Mouse (Mus musculus) embryonic facial prominence, embryonic 10.5 days (tissue): ENCODE data around the gene S100a16. TPM values are rescaled to one million over a fixed set of nuclear protein-coding genes. Genes with fewer than 3 reads are reported as not detected.
A peak's percentile ranks its signal among the peaks of the same experiment; 100 is the strongest.

Experiments
- DNase-seq: peaks from one replicate; pipeline ENCODE4 v3.0.0-alpha.2; 2017; ENCODE audit warnings: low spot score
- H3K27ac ChIP-seq: fragments of 300-500 bp; sonication (generic); replicated peaks from 2 replicates; pipeline ENCODE4 v1.5.1; 2016; ENCODE audit warnings: mild to moderate bottlenecking
- H3K27me3 ChIP-seq: fragments of 300-500 bp; sonication (generic); replicated peaks from 2 replicates; pipeline ENCODE4 v1.6.1; 2016; ENCODE audit warnings: low read depth, mild to moderate bottlenecking; ENCODE audit not compliant: poor library complexity, severe bottlenecking
- H3K36me3 ChIP-seq: fragments of 300-500 bp; sonication (generic); replicated peaks from 2 replicates; pipeline ENCODE4 v1.6.1; 2016; ENCODE audit warnings: mild to moderate bottlenecking, moderate library complexity
- H3K4me1 ChIP-seq: fragments of 300-500 bp; sonication (generic); 2 replicates; pipeline ENCODE4 v1.6.1; 2016
- H3K4me3 ChIP-seq: fragments of 300-500 bp; sonication (generic); 2 replicates; pipeline ENCODE4 v1.5.1; 2016; ENCODE audit warnings: mild to moderate bottlenecking, moderate library complexity
- H3K9me3 ChIP-seq: fragments of 300-500 bp; sonication (generic); 2 replicates; pipeline ENCODE4 v1.6.1; 2016; ENCODE audit warnings: mild to moderate bottlenecking
- WGBS: fragments of 180-500 bp; shearing (Covaris S2); methylation state at CpG from one replicate; pipeline ENCODE4 v1.1.7; 2016; 5-methylcytosine and 5-hydroxymethylcytosine counted together
- polyA plus RNA-seq: library from polyadenylated mRNA; unstranded; fragments of >200 nt; fragmentation: Nextera tagmentation; extraction: Ambion mirVana; gene quantifications from 2 replicates; pipeline ENCODE4 v1.2.1, GENCODE M21; 2016

S100a16 gene
- polyA plus RNA-seq, 1 experiment from 2014 or later = 34.7 TPM

GRCm38 (mm10) chr3:90527291-90527873 is 9.7 kb upstream of the S100a16 start:
- no peak overlapping the region for H3K27ac ChIP-seq
- H3K9me3 ChIP-seq = no peaks in the 10 kb centered on the region
- no peak overlapping the region for H3K4me3 ChIP-seq
- no peak for DNase-seq
- 91% methylated on average over 7 of the region's 7 CpGs for WGBS
- H3K4me1 ChIP-seq = no peaks in the 10 kb centered on the region
- 0 out of 2 replicates have a peak, but pooled peaks cover 4% of the 10 kb centered on the region for H3K27me3 ChIP-seq
- no peaks in the 10 kb centered on the region for H3K36me3 ChIP-seq

GRCm38 (mm10) chr3:90531713-90532112 is 5.3 kb upstream of the S100a16 start:
- H3K36me3 ChIP-seq = no peaks in the 10 kb centered on the region
- no peaks in the 10 kb centered on the region for H3K9me3 ChIP-seq
- no peak overlapping the region for H3K27ac ChIP-seq
- 71% methylated on average over 5 of the region's 5 CpGs for WGBS
- no peak for DNase-seq
- no peak overlapping the region for H3K4me3 ChIP-seq
- peaks cover 2% of the 10 kb centered on the region; the same call in 1 of the 2 replicates for H3K27me3 ChIP-seq
- no peaks in the 10 kb centered on the region for H3K4me1 ChIP-seq

- H3K36me3 ChIP-seq = no peaks in the 10 kb centered on the region
- 67% methylated on average over 1 of the region's 1 CpGs for WGBS
- peaks cover 12% of the 10 kb centered on the region for H3K4me1 ChIP-seq
- H3K27ac ChIP-seq = no peak overlapping the region
- no peak for DNase-seq
- H3K9me3 ChIP-seq = no peaks in the 10 kb centered on the region
- no peak overlapping the region for H3K4me3 ChIP-seq
- peaks cover 24% of the 10 kb centered on the region for H3K27me3 ChIP-seq
These were observed 1.6 kb upstream of the S100a16 start for GRCm38 (mm10) chr3:90535446-90535845.

GRCm38 (mm10) chr3:90537905-90538296 is 847 bp downstream of the S100a16 start:
- no peaks in the 10 kb centered on the region for H3K9me3 ChIP-seq

GRCm38 (mm10) chr3:90540904-90541303 is 3.9 kb downstream of the S100a16 start:
- Histone ChIP-seq H3K9me3 (no peaks in the 10 kb centered on the region), H3K36me3 (no peaks in the 10 kb centered on the region), H3K27ac (peak overlapping the region; percentile 48), H3K27me3 (peaks cover 26% of the 10 kb centered on the region), H3K4me3 (no peak overlapping the region; the same call in 1 of the 2 replicates), H3K4me1 (peaks cover 36% of the 10 kb centered on the region)
- no peak for DNase-seq
- 49% methylated on average over 4 of the region's 4 CpGs for WGBS

More at GRCm38 (mm10) chr3:90537905-90538296, 847 bp downstream of the S100a16 start:
- Histone ChIP-seq H3K4me1 (peaks cover 36% of the 10 kb centered on the region), H3K4me3 (no peak overlapping the region), H3K27ac (no peak overlapping the region), H3K36me3 (no peaks in the 10 kb centered on the region), H3K27me3 (peaks cover 24% of the 10 kb centered on the region)
- no peak for DNase-seq
- 75% methylated on average over 5 of the region's 5 CpGs for WGBS

- H3K4me3 ChIP-seq = no peak overlapping the region
- WGBS = 64% methylated on average over 5 of the region's 5 CpGs
- peaks cover 16% of the 10 kb centered on the region; the same call in 1 of the 2 replicates for H3K4me1 ChIP-seq
- H3K27me3 ChIP-seq = 0 out of 2 replicates have a peak, but pooled peaks cover 2% of the 10 kb centered on the region
- no peaks in the 10 kb centered on the region for H3K36me3 ChIP-seq
- H3K9me3 ChIP-seq = no peaks in the 10 kb centered on the region
- no peak overlapping the region for H3K27ac ChIP-seq
- DNase-seq = no peak
These were observed 12.8 kb downstream of the S100a16 start for GRCm38 (mm10) chr3:90549676-90550420.

- DNase-seq = no peak
- Histone ChIP-seq H3K4me3 (no peak overlapping the region), H3K27me3 (no peaks in the 10 kb centered on the region), H3K9me3 (no peaks in the 10 kb centered on the region), H3K4me1 (peaks cover 16% of the 10 kb centered on the region; the same call in 1 of the 2 replicates), H3K27ac (no peak overlapping the region), H3K36me3 (no peaks in the 10 kb centered on the region)
- WGBS = 96% methylated on average over 2 of the region's 2 CpGs
These were observed 13.4 kb downstream of the S100a16 start for GRCm38 (mm10) chr3:90550421-90550790.

GRCm38 (mm10) chr3:90552231-90552630 is 15.2 kb downstream of the S100a16 start:
- no peaks in the 10 kb centered on the region for H3K36me3 ChIP-seq
- peaks cover 16% of the 10 kb centered on the region; the same call in 1 of the 2 replicates for H3K4me1 ChIP-seq
- no peaks in the 10 kb centered on the region for H3K9me3 ChIP-seq
- no peaks in the 10 kb centered on the region for H3K27me3 ChIP-seq
- WGBS = 79% methylated on average over 2 of the region's 2 CpGs
- H3K4me3 ChIP-seq = no peak overlapping the region
- no peak for DNase-seq
- H3K27ac ChIP-seq = no peak overlapping the region

GRCm38 (mm10) chr3:90555954-90556353 is 18.9 kb downstream of the S100a16 start:
- H3K4me1 ChIP-seq = no peaks in the 10 kb centered on the region
- no peaks in the 10 kb centered on the region for H3K27me3 ChIP-seq
- H3K36me3 ChIP-seq = no peaks in the 10 kb centered on the region
- no peak for DNase-seq
- no peak overlapping the region for H3K4me3 ChIP-seq
- no peak overlapping the region for H3K27ac ChIP-seq
- WGBS = 66% methylated on average over 5 of the region's 5 CpGs
- H3K9me3 ChIP-seq = no peaks in the 10 kb centered on the region

GRCm38 (mm10) chr3:90560008-90560628 is 23.1 kb downstream of the S100a16 start, which contains the start of gene S100a3:
Gene S100a3 (plus strand): TSS chr3:90560578.
- Histone ChIP-seq H3K27me3 (no peaks in the 10 kb centered on the region), H3K36me3 (no peaks in the 10 kb centered on the region), H3K27ac (no peak within 1 kb of the TSS), H3K9me3 (no peaks in the 10 kb centered on the region), H3K4me1 (no peaks in the 10 kb centered on the region), H3K4me3 (no peak within 1 kb of the TSS)
- DNase-seq = no peak
- WGBS = 84% methylated on average over 6 of the region's 6 CpGs

GRCm38 (mm10) chr3:90574691-90575090 is 37.6 kb downstream of the S100a16 start:
- H3K4me3 ChIP-seq = no peak overlapping the region
- no peaks in the 10 kb centered on the region; the same call in 1 of the 2 replicates for H3K4me1 ChIP-seq
- no peak for DNase-seq
- no peaks in the 10 kb centered on the region for H3K36me3 ChIP-seq
- WGBS = 88% methylated on average over 5 of the region's 5 CpGs
- H3K9me3 ChIP-seq = no peaks in the 10 kb centered on the region
- no peak overlapping the region for H3K27ac ChIP-seq
- no peaks in the 10 kb centered on the region for H3K27me3 ChIP-seq

GRCm38 (mm10) chr3:90575320-90575719 is 38.3 kb downstream of the S100a16 start:
- no peak overlapping the region for H3K27ac ChIP-seq
- no peaks in the 10 kb centered on the region; the same call in 1 of the 2 replicates for H3K4me1 ChIP-seq
- no peaks in the 10 kb centered on the region for H3K9me3 ChIP-seq
- no peak overlapping the region for H3K4me3 ChIP-seq
- WGBS = 86% methylated on average over 3 of the region's 3 CpGs
- no peaks in the 10 kb centered on the region for H3K36me3 ChIP-seq
- DNase-seq = no peak
- H3K27me3 ChIP-seq = no peaks in the 10 kb centered on the region
